Mouse (Mus musculus) forebrain, embryonic 11.5 days (tissue): Measurements from ENCODE around the gene Obscn. TPM values are rescaled to one million over a fixed set of nuclear protein-coding genes. Genes with fewer than 3 reads are reported as not detected.
"Not testable (repeated sequence)": the region's sequence is repeated elsewhere in the genome, so short reads cannot be mapped to it uniquely, and the experiment has no call there.

Source experiments
- ATAC-seq: fragments of 200-750 bp; cut with Nextera tagmentation; replicated peaks from 2 replicates; pipeline ENCODE4 v1.8.0; 2017; ENCODE audit warnings: moderate TSS enrichment; ENCODE audit not compliant: low FRiP score
- DNase-seq: peaks from one replicate; pipeline ENCODE4 v3.0.0-alpha.2; 2017; ENCODE audit warnings: low spot score
- H3K27ac ChIP-seq: fragments of 300-500 bp; sonication (generic); 2 replicates; pipeline ENCODE4 v1.5.1; 2014; ENCODE audit warnings: low read depth, low read length
- H3K27me3 ChIP-seq: fragments of 300-500 bp; sonication (generic); 2 replicates; pipeline ENCODE4 v1.6.1; 2014; ENCODE audit warnings: mild to moderate bottlenecking, low read length, mixed read lengths; ENCODE audit not compliant: control insufficient read depth, insufficient read depth
- H3K36me3 ChIP-seq: fragments of 300-500 bp; sonication (generic); 2 replicates; pipeline ENCODE4 v1.6.1; 2014; ENCODE audit warnings: mild to moderate bottlenecking, low read length, moderate library complexity, mixed read lengths; ENCODE audit not compliant: control insufficient read depth, insufficient read depth
- H3K4me1 ChIP-seq: fragments of 300-500 bp; sonication (generic); replicated peaks from 2 replicates; pipeline ENCODE4 v1.6.1; 2014; ENCODE audit warnings: low read length, mixed read lengths; ENCODE audit not compliant: control insufficient read depth, insufficient read depth
- H3K4me2 ChIP-seq: fragments of 300-500 bp; sonication (generic); 2 replicates; pipeline ENCODE4 v1.6.1; 2014; ENCODE audit warnings: low read depth, mild to moderate bottlenecking, low read length, moderate library complexity, mixed read lengths; ENCODE audit not compliant: severe bottlenecking
- H3K4me3 ChIP-seq: fragments of 300-500 bp; sonication (generic); 2 replicates; pipeline ENCODE4 v1.5.1; 2014; ENCODE audit warnings: low read depth, low read length
- H3K9ac ChIP-seq: fragments of 300-500 bp; sonication (generic); 2 replicates; pipeline ENCODE4 v1.6.1; 2014; ENCODE audit warnings: low read length
- H3K9me3 ChIP-seq: fragments of 300-500 bp; sonication (generic); 2 replicates; pipeline ENCODE4 v1.6.1; 2016; ENCODE audit warnings: low read length, mixed read lengths; ENCODE audit not compliant: control insufficient read depth
- WGBS: fragments of 180-500 bp; shearing (Covaris S2); extraction: QIAGEN DNeasy Blood & Tissue Kit; methylation state at CpG from one replicate; pipeline ENCODE4 v1.1.7; 2014; 5-methylcytosine and 5-hydroxymethylcytosine counted together
- polyA plus RNA-seq: library from polyadenylated mRNA; unstranded; fragments of >200 nt; fragmentation: Nextera tagmentation; extraction: Ambion mirVana; gene quantifications from 2 replicates; pipeline ENCODE4 v1.2.1, GENCODE M21; 2014

Obscn gene
- polyA plus RNA-seq, 1 experiment from 2014 or later, result 0.04 TPM

- DNase-seq (peak; percentile 64), ATAC-seq (no peak; the same call in 1 of the 2 replicates)
- Histone ChIP-seq H3K4me3 (peak overlapping the region; percentile 82), H3K4me2 (peak overlapping the region; percentile 94), H3K9me3 (no peaks in the 10 kb centered on the region), H3K27ac (peak overlapping the region; percentile 97), H3K4me1 (peaks cover 11% of the 10 kb centered on the region; the same call in 1 of the 2 replicates), H3K9ac (peak overlapping the region; percentile 97), H3K36me3 (no peaks in the 10 kb centered on the region; the same call in 1 of the 2 replicates), H3K27me3 (no peaks in the 10 kb centered on the region)
- under 1% methylated on average over 20 of the region's 20 CpGs for WGBS
Measured at GRCm38 (mm10) chr11:58955143-58955867, 180.9 kb downstream of the Obscn start.

GRCm38 (mm10) chr11:58954420-58955142, 181.6 kb downstream of the Obscn start, which contains the start of the genes Hist3h2a and Trim17:
TSS of gene Hist3h2a (plus strand) at chr11:58954685.
TSS of gene Trim17 (plus strand) at chr11:58954685.
- ATAC-seq (peak; percentile 91), DNase-seq (peak; percentile 90)
- Histone ChIP-seq H3K4me2 (peak within 1 kb of the TSS; percentile 94), H3K36me3 (no peaks in the 10 kb centered on the region; the same call in 1 of the 2 replicates), H3K9ac (peak within 1 kb of the TSS; percentile 97), H3K4me3 (peak within 1 kb of the TSS; percentile 82), H3K4me1 (peaks cover 12% of the 10 kb centered on the region; the same call in 1 of the 2 replicates), H3K27me3 (no peaks in the 10 kb centered on the region), H3K27ac (peak within 1 kb of the TSS; percentile 97), H3K9me3 (no peaks in the 10 kb centered on the region)
- under 1% methylated on average over 49 of the region's 49 CpGs for WGBS

- ATAC-seq, H3K4me1 ChIP-seq, H3K9me3 ChIP-seq, H3K36me3 ChIP-seq, H3K27me3 ChIP-seq, DNase-seq: not testable (repeated sequence)
- Histone ChIP-seq H3K9ac (peak overlapping the region; percentile 90), H3K27ac (peak overlapping the region; percentile 97), H3K4me2 (peak overlapping the region; percentile 94), H3K4me3 (peak overlapping the region; percentile 82)
- WGBS, result 1% methylated on average over 17 of the region's 17 CpGs
Measured at GRCm38 (mm10) chr11:58954170-58954419, 182.1 kb downstream of the Obscn start.

GRCm38 (mm10) chr11:58953351-58954169, 182.6 kb downstream of the Obscn start:
- Histone ChIP-seq H3K9me3 (no peaks in the 10 kb centered on the region), H3K36me3 (no peaks in the 10 kb centered on the region; the same call in 1 of the 2 replicates), H3K4me2 (peak overlapping the region; percentile 94), H3K27me3 (no peaks in the 10 kb centered on the region), H3K27ac (peak overlapping the region; percentile 97), H3K4me1 (peaks cover 7% of the 10 kb centered on the region; the same call in 1 of the 2 replicates), H3K9ac (peak overlapping the region; percentile 90), H3K4me3 (peak overlapping the region; percentile 82)
- DNase-seq (peak; percentile 84), ATAC-seq (peak; percentile 8)
- WGBS, result 2% methylated on average over 33 of the region's 33 CpGs

GRCm38 (mm10) chr11:58951210-58951609, 185.0 kb downstream of the Obscn start:
- no peak for ATAC-seq
- peaks cover 4% of the 10 kb centered on the region; the same call in 1 of the 2 replicates for H3K4me1 ChIP-seq
- H3K4me2 ChIP-seq, result no peak overlapping the region
- WGBS, result 75% methylated on average over 5 of the region's 5 CpGs
- H3K36me3 ChIP-seq, result no peaks in the 10 kb centered on the region
- H3K27me3 ChIP-seq, result no peaks in the 10 kb centered on the region
- H3K9ac ChIP-seq, result no peak overlapping the region; the same call in 1 of the 2 replicates
- no peak for DNase-seq
- no peak overlapping the region for H3K27ac ChIP-seq
- no peaks in the 10 kb centered on the region for H3K9me3 ChIP-seq
- H3K4me3 ChIP-seq, result no peak overlapping the region

GRCm38 (mm10) chr11:58949480-58950431, 186.4 kb downstream of the Obscn start:
- Histone ChIP-seq H3K36me3 (no peaks in the 10 kb centered on the region), H3K27me3 (no peaks in the 10 kb centered on the region), H3K9me3 (no peaks in the 10 kb centered on the region), H3K27ac (peak overlapping the region; percentile 96), H3K4me1 (peaks cover 4% of the 10 kb centered on the region; the same call in 1 of the 2 replicates), H3K4me2 (peak overlapping the region; percentile 62), H3K9ac (peak overlapping the region; percentile 87), H3K4me3 (peak overlapping the region; percentile 55)
- DNase-seq (peak; percentile 80), ATAC-seq (peak; percentile 57)
- WGBS, result 2% methylated on average over 20 of the region's 20 CpGs

- Histone ChIP-seq H3K36me3 (no peaks in the 10 kb centered on the region), H3K9ac (peak within 1 kb of the TSS; percentile 87), H3K27me3 (no peaks in the 10 kb centered on the region), H3K9me3 (no peaks in the 10 kb centered on the region), H3K27ac (peak within 1 kb of the TSS; percentile 96), H3K4me2 (peak within 1 kb of the TSS; percentile 67), H3K4me3 (peak within 1 kb of the TSS; percentile 55), H3K4me1 (peaks cover 4% of the 10 kb centered on the region; the same call in 1 of the 2 replicates)
- ATAC-seq, result peak; percentile 92
- under 1% methylated on average over 44 of the region's 48 CpGs for WGBS
- DNase-seq, result peak; percentile 83
Measured at GRCm38 (mm10) chr11:58948542-58949479, 187.4 kb downstream of the Obscn start, which contains the start of gene Hist3h2ba. TSS of gene Hist3h2ba (plus strand) at chr11:58948920.
